Mouse (Mus musculus): ENCODE measurements around the gene Cd163l1.

Cd163l1 gene

GRCm38 (mm10) chr7:140224209-140224608 lies 6.1 kb downstream of the Cd163l1 start:
- DNase-seq = no peak

- DNase-seq = no peak
Measured at GRCm38 (mm10) chr7:140228476-140228875, 10.4 kb downstream of the Cd163l1 start.

- no peak for DNase-seq
Measured at GRCm38 (mm10) chr7:140231026-140231425, 13.0 kb downstream of the Cd163l1 start.

GRCm38 (mm10) chr7:140233696-140234095 lies 15.6 kb downstream of the Cd163l1 start:
- DNase-seq = no peak

GRCm38 (mm10) chr7:140247216-140247615 lies 29.1 kb downstream of the Cd163l1 start, which contains the start of gene 5830411N06Rik:
TSS of gene 5830411N06Rik (plus strand) at chr7:140247284.
- no peak for DNase-seq

- no peak for DNase-seq
Measured at GRCm38 (mm10) chr7:140253780-140254299, 35.8 kb downstream of the Cd163l1 start.
